Mouse (Mus musculus) layer of hippocampus, adult 9-11 months (tissue): ENCODE results near the gene Col13a1.

ENCODE experiments used
- DNase-seq: peaks from one replicate; pipeline ENCODE4 v3.0.0; 2022

Gene Col13a1

GRCm38 (mm10) chr10:61978866-61979340, at the start of gene Col13a1:
Gene Col13a1, minus strand, starts transcription at chr10:61979108.
- no peak for DNase-seq

- DNase-seq = no peak
Observed at GRCm38 (mm10) chr10:62027699-62028098, 48.8 kb upstream of the Col13a1 start.

- DNase-seq = no peak
Observed at GRCm38 (mm10) chr10:62023821-62024551, 45.1 kb upstream of the Col13a1 start.

DNA sequence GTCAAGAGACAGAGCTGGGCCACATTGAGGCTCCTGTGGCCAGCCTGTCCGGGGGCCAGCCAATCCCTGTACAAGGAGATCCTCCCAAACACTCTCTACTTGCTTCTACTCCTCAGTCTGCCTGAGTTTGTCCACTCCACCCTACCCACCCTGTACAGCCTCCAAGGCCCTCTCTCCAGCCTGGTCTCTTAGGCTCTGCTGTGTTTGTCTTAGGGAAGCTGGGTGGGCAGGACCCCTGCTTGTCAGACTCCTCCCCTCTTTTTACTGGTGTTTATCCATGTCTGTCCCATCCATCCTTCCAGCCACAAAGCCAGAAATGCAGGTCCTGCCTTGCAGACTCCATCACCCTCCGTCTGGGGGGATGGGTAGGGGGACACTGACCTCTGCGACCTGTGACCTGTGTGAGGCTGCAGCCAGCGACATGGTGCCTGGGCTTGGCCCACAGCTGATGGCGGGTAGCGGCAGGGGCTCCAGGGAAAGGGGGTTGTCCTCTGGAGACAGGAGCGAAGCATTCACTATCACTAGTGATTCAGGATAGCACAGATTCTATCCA, 41.2 kb upstream of the Col13a1 start:
- DNase-seq = no peak

- no peak for DNase-seq
Observed at GRCm38 (mm10) chr10:62019386-62020067, 40.6 kb upstream of the Col13a1 start.

GRCm38 (mm10) chr10:62016947-62017346, 38.0 kb upstream of the Col13a1 start:
- DNase-seq = no peak

DNA sequence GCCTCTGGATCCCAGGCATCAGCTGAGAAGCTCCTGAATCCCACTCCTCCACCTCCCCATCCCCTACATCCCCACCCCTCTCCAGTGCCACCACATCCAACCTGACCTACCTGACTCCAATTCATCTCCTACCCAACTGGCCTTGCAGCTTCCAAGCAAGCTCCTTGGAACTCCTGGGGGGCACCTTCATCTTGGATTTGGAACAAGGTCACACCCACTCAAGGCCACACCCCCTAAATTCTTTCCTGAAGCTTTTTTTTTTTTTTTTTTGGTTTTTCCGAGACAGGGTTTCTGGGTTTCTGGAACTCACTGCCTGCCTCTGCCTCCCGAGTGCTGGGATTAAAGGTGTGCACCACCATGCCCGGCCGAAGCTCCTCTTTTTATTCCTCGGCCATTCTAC, 34.3 kb upstream of the Col13a1 start:
- DNase-seq = no peak

DNA sequence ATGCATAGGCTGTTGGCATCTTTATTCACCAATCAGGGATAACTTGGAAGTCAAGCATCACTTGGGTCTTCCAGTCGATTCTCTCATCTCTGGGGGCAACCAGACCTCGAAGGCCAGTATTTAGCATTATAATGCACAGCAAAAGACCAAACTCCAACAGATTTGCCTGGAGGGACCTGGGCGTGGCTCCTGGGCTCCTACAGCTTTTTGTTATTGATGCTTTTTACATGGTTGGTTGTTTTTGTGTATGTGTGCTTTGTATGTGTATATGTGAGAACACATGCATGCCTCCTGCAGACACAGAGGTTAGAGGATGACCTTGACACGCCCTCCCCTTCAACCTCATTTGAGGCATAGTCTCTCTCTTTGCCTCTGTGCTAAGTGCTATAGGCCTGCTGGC, 33.5 kb upstream of the Col13a1 start:
- no peak for DNase-seq

DNA sequence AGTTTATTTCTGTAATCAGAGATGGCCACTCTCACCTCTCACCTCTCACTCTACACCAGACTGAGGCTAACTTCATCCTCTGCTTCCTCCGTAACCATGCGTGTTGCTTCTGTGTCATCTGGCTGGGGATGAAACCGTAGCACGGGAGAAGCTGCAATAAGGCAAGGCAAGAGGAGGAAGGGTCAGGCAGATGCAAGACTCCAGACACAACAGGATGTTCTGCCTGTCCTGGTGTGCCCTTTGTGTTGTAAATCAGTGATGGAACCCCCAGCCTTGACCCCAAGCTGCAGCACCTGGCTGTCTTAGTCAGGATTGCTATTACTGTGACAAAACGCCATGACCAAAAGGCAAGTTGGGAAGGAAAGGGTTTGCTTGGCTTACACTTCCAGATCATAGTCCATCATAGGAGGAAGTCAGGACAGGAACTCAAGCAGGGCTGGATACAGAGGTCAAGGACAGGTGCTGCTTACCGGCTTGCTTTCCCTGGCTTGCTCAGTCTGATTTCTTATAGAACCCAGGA, 31.1 kb upstream of the Col13a1 start:
- DNase-seq = no peak

DNA sequence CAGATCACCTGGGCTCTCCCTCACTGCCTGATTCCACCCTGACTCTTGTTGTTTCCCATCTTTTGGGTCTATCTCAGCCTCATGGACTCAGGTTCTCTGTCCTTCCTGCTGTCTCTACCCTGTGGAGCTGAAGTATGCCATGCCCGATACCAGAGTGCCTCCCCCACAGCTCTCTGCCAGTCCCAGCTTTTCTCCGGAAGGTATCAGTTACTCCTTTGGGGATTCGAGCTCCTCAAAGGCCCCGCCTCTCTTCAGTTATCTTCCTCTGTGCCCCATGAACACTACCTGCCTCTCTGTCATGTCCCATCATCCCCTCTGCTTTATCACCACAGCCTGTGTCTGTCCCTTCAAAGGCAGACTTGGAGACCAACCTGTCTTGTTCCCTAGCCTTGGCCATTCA, 29.1 kb upstream of the Col13a1 start:
- no peak for DNase-seq

- DNase-seq = no peak
Observed at GRCm38 (mm10) chr10:62006371-62006770, 27.5 kb upstream of the Col13a1 start.

DNA sequence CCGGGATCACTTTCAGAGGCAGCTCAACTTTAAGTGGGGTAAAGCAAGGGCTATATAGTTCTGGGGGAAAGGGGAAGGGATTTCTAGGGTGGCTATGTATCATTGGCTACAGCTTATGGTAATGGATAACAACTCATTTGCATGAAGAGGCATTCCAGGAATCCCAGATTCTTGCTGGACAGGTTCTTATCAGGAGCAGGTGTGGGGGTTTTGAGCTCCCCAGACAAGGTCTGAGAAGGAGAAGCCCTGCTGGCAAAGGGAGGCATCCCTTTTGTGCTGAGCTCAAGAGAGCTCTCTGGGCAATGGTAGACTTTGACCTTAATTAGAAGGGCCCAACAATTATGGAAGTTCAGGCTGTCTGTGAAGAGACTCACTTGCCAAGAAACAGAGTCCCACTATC, 21.3 kb upstream of the Col13a1 start:
- DNase-seq = no peak

DNA sequence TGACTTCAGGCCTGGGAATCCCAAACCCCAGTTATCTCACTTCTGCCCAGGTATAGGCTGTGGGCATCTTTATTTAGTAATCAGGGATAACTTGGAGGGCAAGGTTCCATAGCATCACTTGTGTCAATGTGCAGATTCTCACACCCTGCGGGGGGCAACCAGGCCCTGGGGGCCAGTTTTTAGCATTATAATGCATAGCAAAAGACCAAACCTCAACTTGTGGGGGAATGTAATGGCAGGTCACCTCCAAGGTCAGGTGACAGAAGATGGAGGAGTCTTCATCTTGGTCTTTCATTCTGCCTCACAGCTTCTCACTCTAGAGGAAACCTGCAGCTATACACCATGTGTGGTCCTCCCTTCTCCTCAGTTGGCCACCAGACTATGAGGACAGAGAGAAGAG, 20.9 kb upstream of the Col13a1 start:
- DNase-seq = no peak

DNA sequence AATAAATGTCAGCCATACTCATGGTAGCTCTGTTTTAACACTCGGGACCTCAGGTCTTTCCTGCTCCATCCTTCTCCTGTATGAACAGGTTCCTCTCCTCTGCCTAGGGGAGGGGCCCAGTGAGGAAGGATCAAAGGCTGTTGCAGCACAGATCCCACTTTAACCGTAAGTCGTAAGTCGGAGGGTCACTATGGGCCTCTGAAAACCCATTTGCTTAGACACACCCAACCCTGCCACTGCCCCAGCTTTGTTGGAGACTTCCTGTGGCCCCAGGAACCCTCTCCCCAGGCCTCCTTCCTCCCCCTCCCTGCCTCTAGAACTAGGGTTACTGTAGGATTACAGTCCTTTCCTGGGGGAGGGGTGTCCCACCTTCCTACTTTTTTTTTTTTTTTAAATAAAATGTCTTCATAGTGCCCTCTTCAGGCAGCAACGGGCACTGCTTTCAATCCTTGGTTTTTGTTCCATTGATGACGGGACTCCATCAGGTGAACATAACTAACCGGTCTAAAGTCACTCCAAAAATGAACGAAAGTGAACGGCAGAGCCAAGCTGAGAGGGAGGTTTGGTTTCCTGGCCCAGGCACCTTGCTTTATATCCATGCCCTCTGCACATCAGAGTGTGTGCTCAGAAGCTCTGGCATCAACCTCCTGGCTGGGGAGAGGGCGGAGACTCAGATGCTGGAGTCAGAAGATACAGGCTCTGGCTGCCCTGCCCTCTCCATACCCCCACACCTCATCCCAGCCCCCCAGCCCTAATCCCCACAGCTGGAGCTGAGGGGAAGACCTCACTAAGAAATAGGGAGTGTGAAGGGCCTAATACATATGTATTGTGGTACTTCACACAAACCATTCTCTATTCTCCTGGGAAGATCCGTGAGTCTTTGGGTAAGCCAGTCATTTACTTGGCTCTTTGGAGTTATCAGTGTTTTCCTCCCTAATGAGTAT, 12.8 kb upstream of the Col13a1 start:
- no peak for DNase-seq

- peak; percentile 72 for DNase-seq
Observed at GRCm38 (mm10) chr10:61980424-61980823, 1.5 kb upstream of the Col13a1 start.

- peak; percentile 19 for DNase-seq
Observed at GRCm38 (mm10) chr10:61978112-61978865, 619 bp downstream of the Col13a1 start.

DNA sequence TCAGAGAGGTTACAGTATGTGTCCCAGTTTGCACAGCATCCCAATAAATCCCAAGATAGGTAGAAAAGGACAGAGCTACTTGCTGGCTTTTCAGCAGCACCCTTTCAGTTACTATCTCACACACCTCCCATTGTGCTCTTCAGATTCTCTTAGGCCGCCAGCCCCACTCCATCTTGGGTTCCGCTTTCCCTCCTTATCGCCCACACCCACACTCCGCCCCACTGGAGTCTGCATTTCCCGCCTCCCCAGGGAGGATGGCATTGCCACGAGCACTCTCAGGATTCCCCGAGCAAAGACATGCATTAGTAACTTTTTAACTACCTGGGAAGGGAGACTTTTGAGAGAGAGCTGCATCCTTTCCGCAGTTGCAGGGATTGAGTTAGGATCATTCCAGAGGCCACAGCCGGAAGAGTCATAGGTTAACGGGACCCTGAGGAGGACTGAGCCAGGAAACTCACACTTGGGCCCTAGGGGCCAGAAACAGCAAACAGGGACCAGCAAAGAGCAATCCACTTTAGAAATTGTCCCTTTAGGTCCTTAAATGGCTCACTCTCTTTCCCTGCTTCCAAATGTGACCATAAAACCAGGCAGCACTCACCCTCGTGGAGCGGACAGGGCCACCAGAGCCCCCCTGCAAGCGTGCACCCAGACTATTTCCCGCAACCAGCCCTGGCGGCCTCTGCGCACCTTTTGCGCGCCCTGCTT, 1.4 kb downstream of the Col13a1 start:
- no peak for DNase-seq

GRCm38 (mm10) chr10:61976987-61977386, 1.9 kb downstream of the Col13a1 start:
- no peak for DNase-seq

DNA sequence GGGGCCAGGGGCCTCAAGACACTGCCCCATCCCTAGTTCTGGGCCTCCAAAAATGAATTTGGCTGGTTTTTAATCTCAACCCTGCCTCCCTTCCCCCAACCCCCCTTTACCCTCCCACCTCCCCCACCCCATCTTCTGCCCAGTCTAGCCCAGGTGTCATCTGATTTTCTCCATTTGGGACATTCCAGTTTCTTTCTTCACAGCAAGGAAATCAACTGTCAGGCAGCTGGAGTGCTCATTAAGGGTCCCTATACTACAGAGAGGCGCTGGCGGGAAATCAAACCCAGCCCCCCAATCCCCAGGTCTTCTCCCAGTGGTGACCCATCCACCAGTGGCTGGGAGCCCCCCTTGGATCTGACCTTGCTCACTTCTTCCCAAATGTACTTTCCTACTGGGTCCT, 4.3 kb downstream of the Col13a1 start:
- no peak for DNase-seq

DNA sequence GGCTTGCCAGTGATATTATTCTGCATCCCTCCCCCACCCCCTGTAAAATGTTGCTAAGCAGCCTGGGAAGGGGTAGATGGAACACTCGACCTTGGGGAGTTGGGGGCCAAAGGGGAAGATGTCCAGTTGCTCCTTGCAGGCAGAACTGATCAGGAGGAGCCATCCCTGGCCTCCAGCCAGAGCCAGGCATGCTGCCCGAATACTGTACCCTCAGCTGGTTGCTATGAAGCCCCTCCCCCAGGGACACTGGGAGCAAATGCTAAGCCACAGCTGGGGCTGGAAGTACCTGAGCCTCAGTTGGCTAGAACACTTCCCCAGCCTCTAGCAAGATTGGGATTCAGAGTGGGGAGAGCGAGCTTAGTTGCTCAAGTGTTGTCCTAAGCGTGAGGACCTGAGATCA, 6.9 kb downstream of the Col13a1 start:
- no peak for DNase-seq

GRCm38 (mm10) chr10:61968003-61968553, 10.8 kb downstream of the Col13a1 start:
- DNase-seq = no peak
